Mouse (Mus musculus): ENCODE data around the gene Sytl2. TPM values are rescaled to one million over a fixed set of nuclear protein-coding genes. Genes with fewer than 3 reads are reported as not detected.

Sytl2 gene
- polyA plus RNA-seq, 1 experiment from 2014 or later: 3.8 TPM

DNA sequence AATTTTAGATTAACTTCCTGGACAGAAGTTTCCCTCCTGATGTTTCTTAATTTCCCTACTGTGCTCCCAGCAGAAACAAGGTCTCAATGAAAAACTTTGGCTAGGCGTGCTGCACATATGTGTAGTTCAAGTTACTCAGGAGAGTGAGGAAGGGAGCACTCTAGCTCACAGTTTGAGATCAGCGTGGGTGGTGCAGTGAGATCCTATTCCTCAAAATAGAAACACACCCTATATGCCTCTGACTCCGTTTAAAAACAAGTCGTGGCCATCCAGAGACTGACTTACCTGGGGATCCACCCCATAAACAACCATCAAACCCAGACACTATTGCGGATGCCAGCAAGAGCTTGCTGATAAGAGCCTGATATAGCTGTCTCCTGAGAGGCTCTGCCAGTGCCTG, 47.0 kb downstream of the Sytl2 start:
- no peak overlapping the region for H3K27ac ChIP-seq (ENCODE audit: low read depth, low read length)
- ATAC-seq (ENCODE audit: low FRiP score) (no peak), DNase-seq (ENCODE audit: low spot score, missing footprints) (no peak)
- no peaks in the 10 kb centered on the region for H3K27me3 ChIP-seq (ENCODE audit: control insufficient read depth, insufficient read depth, low read length)
- 81% methylated on average over 5 of the region's 5 CpGs for WGBS
- no peak overlapping the region for H3K9ac ChIP-seq (ENCODE audit: low read length)
- H3K4me3 ChIP-seq (ENCODE audit: low read depth, low read length): no peak overlapping the region
- H3K9me3 ChIP-seq (ENCODE audit: control insufficient read depth, low read length): no peaks in the 10 kb centered on the region
- H3K4me1 ChIP-seq (ENCODE audit: control insufficient read depth, insufficient read depth, low read length): no peaks in the 10 kb centered on the region
- H3K4me2 ChIP-seq: no peak overlapping the region
- H3K36me3 ChIP-seq (ENCODE audit: control insufficient read depth, insufficient read depth, low read length): no peaks in the 10 kb centered on the region

DNA sequence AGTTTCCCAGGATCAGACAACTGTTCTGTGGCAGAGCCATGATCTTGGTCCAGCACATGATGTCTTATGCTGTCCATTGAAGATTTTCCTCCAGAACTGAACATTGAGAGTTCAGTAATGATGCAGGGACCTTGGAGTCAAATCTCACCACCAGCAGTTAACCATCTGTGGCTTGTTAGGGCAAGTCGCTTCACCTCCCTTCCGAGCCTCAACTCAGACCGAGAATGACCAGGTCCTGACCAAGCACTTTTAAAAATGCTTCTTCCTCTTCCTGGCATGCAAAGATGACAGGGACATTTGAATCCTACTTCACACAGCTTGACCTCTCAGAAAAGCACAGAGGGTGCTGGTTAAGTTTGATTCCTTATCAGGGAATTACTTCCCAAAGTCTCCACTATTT, 50.1 kb downstream of the Sytl2 start:
- Histone ChIP-seq H3K4me2 (no peak overlapping the region), H3K4me1 (ENCODE audit: control insufficient read depth, insufficient read depth, low read length) (no peaks in the 10 kb centered on the region), H3K9me3 (ENCODE audit: control insufficient read depth, low read length) (no peaks in the 10 kb centered on the region), H3K36me3 (ENCODE audit: control insufficient read depth, insufficient read depth, low read length) (no peaks in the 10 kb centered on the region), H3K9ac (ENCODE audit: low read length) (no peak overlapping the region), H3K4me3 (ENCODE audit: low read depth, low read length) (no peak overlapping the region), H3K27me3 (ENCODE audit: control insufficient read depth, insufficient read depth, low read length) (no peaks in the 10 kb centered on the region), H3K27ac (ENCODE audit: low read depth, low read length) (no peak overlapping the region)
- DNase-seq (ENCODE audit: low spot score, missing footprints) (no peak), ATAC-seq (ENCODE audit: low FRiP score) (no peak)
- 90% methylated on average over 3 of the region's 3 CpGs for WGBS

- Histone ChIP-seq H3K4me1 (ENCODE audit: control insufficient read depth, insufficient read depth, low read length) (no peaks in the 10 kb centered on the region), H3K27me3 (ENCODE audit: control insufficient read depth, insufficient read depth, low read length) (no peaks in the 10 kb centered on the region), H3K4me2 (no peak overlapping the region), H3K9me3 (ENCODE audit: control insufficient read depth, low read length) (no peaks in the 10 kb centered on the region), H3K36me3 (ENCODE audit: control insufficient read depth, insufficient read depth, low read length) (no peaks in the 10 kb centered on the region), H3K4me3 (ENCODE audit: low read depth, low read length) (no peak overlapping the region), H3K9ac (ENCODE audit: low read length) (no peak overlapping the region), H3K27ac (ENCODE audit: low read depth, low read length) (no peak overlapping the region)
- no peak for ATAC-seq (ENCODE audit: low FRiP score)
- 92% methylated on average over 12 of the region's 12 CpGs for WGBS
- no peak for DNase-seq (ENCODE audit: low spot score, missing footprints)
Observed at GRCm38 (mm10) chr7:90353488-90354228, 51.6 kb downstream of the Sytl2 start.

DNA sequence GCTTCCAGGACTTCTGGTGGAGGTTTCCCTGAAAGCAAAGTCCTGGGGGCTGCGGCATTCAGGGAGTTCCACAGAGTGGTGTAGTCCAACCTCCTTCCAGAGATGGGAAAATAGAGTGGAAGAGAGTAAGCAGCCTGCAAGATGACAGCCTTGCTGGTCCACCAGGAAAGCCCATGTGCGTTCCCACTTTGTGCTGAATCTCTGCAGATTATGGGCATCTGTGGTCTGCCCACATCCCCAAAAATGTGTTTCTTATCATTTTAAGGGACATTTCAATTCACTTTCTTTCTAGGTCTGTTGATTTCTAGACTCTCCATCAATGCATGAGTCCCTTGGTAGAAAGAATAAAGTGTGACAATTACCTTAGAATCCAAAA, 52.2 kb downstream of the Sytl2 start:
- no peaks in the 10 kb centered on the region for H3K9me3 ChIP-seq (ENCODE audit: control insufficient read depth, low read length)
- H3K27ac ChIP-seq (ENCODE audit: low read depth, low read length): no peak overlapping the region
- no peaks in the 10 kb centered on the region for H3K27me3 ChIP-seq (ENCODE audit: control insufficient read depth, insufficient read depth, low read length)
- H3K4me3 ChIP-seq (ENCODE audit: low read depth, low read length): no peak overlapping the region
- no peaks in the 10 kb centered on the region for H3K36me3 ChIP-seq (ENCODE audit: control insufficient read depth, insufficient read depth, low read length)
- no peaks in the 10 kb centered on the region for H3K4me1 ChIP-seq (ENCODE audit: control insufficient read depth, insufficient read depth, low read length)
- no peak for ATAC-seq (ENCODE audit: low FRiP score)
- H3K9ac ChIP-seq (ENCODE audit: low read length): no peak overlapping the region
- WGBS: 98% methylated on average over 2 of the region's 2 CpGs
- H3K4me2 ChIP-seq: no peak overlapping the region
- DNase-seq (ENCODE audit: low spot score, missing footprints): no peak

DNA sequence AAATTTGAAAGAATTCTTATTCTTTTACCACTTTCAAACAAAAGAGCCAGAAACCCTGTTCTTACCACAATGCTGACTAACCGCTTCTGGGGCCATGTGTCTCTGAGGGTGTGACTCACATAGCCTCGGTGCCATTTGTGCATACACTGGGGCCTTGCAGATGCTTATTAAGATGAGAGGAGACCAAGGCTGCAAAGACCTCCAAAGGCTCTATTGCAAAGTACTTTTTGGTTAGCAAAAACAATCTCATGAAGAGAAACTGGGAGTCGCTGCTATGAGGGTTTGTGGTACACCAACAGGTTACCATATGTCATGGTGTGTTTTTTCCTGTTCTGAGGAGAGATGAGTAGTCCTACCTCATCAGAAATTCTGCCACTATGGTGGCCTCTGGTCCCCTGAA, 53.4 kb downstream of the Sytl2 start:
- H3K4me2 ChIP-seq: no peak overlapping the region
- 90% methylated on average over 3 of the region's 3 CpGs for WGBS
- DNase-seq (ENCODE audit: low spot score, missing footprints) (peak; percentile 28), ATAC-seq (ENCODE audit: low FRiP score) (no peak)
- H3K9me3 ChIP-seq (ENCODE audit: control insufficient read depth, low read length): no peaks in the 10 kb centered on the region
- no peak overlapping the region for H3K27ac ChIP-seq (ENCODE audit: low read depth, low read length)
- H3K36me3 ChIP-seq (ENCODE audit: control insufficient read depth, insufficient read depth, low read length): no peaks in the 10 kb centered on the region
- no peaks in the 10 kb centered on the region for H3K27me3 ChIP-seq (ENCODE audit: control insufficient read depth, insufficient read depth, low read length)
- H3K4me3 ChIP-seq (ENCODE audit: low read depth, low read length): no peak overlapping the region
- H3K4me1 ChIP-seq (ENCODE audit: control insufficient read depth, insufficient read depth, low read length): no peaks in the 10 kb centered on the region
- H3K9ac ChIP-seq (ENCODE audit: low read length): no peak overlapping the region

DNA sequence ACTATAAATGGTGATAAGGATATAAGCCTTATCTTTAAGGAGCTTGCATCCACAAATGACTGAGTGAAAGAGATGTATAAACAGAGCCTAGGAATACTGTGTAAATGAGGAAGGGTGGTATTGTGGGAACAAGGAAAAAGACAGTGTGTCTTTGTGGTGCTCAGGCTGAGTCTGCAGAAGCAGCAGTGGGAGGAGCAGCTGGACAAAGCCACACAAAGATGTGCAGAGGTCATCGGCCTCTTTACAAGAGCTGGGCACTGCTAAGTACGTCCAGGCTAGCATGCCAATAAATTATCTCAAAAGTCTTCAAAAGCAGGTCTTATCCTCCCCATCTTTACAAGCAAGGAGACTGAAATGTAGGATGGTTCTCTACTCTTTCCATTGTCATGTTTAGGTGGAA, 53.9 kb downstream of the Sytl2 start:
- no peak overlapping the region for H3K9ac ChIP-seq (ENCODE audit: low read length)
- no peak overlapping the region for H3K4me2 ChIP-seq
- H3K27ac ChIP-seq (ENCODE audit: low read depth, low read length): no peak overlapping the region
- no peak overlapping the region for H3K4me3 ChIP-seq (ENCODE audit: low read depth, low read length)
- 64% methylated on average over 2 of the region's 2 CpGs for WGBS
- DNase-seq (ENCODE audit: low spot score, missing footprints): no peak
- H3K4me1 ChIP-seq (ENCODE audit: control insufficient read depth, insufficient read depth, low read length): no peaks in the 10 kb centered on the region
- no peaks in the 10 kb centered on the region for H3K36me3 ChIP-seq (ENCODE audit: control insufficient read depth, insufficient read depth, low read length)
- ATAC-seq (ENCODE audit: low FRiP score): no peak
- no peaks in the 10 kb centered on the region for H3K9me3 ChIP-seq (ENCODE audit: control insufficient read depth, low read length)
- H3K27me3 ChIP-seq (ENCODE audit: control insufficient read depth, insufficient read depth, low read length): no peaks in the 10 kb centered on the region

DNA sequence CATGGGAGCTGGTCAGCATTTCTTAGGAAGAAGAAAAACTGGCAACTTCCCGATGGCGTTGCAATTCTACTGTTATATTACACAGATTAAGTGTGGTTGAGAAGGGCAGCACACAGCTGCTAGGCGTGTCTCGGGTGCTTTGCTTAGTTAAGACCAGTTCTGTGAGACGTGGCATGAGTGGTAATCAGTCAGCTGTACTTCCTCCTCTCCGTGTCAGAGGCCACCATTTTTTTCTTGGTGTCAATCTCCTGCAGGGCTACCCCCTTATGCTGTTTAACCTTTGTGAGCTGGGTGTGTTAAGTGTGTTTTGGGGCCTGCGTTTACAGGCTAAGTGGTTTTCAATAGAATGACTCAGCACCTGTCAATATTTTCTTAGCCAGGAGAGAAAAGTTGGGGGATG, 60.7 kb downstream of the Sytl2 start:
- ATAC-seq (ENCODE audit: low FRiP score) (no peak), DNase-seq (ENCODE audit: low spot score, missing footprints) (peak; percentile 6)
- Histone ChIP-seq H3K36me3 (ENCODE audit: control insufficient read depth, insufficient read depth, low read length) (no peaks in the 10 kb centered on the region), H3K4me1 (ENCODE audit: control insufficient read depth, insufficient read depth, low read length) (no peaks in the 10 kb centered on the region), H3K9ac (ENCODE audit: low read length) (no peak overlapping the region), H3K27me3 (ENCODE audit: control insufficient read depth, insufficient read depth, low read length) (no peaks in the 10 kb centered on the region), H3K27ac (ENCODE audit: low read depth, low read length) (no peak overlapping the region), H3K4me3 (ENCODE audit: low read depth, low read length) (no peak overlapping the region), H3K4me2 (no peak overlapping the region), H3K9me3 (ENCODE audit: control insufficient read depth, low read length) (no peaks in the 10 kb centered on the region)
- WGBS: 76% methylated on average over 7 of the region's 7 CpGs

GRCm38 (mm10) chr7:90370071-90370851, 68.2 kb downstream of the Sytl2 start:
- H3K9ac ChIP-seq (ENCODE audit: low read length): no peak overlapping the region
- DNase-seq (ENCODE audit: low spot score, missing footprints) (no peak), ATAC-seq (ENCODE audit: low FRiP score) (no peak)
- H3K4me3 ChIP-seq (ENCODE audit: low read depth, low read length): no peak overlapping the region
- 86% methylated on average over 6 of the region's 6 CpGs for WGBS
- H3K9me3 ChIP-seq (ENCODE audit: control insufficient read depth, low read length): no peaks in the 10 kb centered on the region
- H3K4me2 ChIP-seq: no peak overlapping the region
- no peaks in the 10 kb centered on the region for H3K4me1 ChIP-seq (ENCODE audit: control insufficient read depth, insufficient read depth, low read length)
- no peaks in the 10 kb centered on the region for H3K27me3 ChIP-seq (ENCODE audit: control insufficient read depth, insufficient read depth, low read length)
- no peak overlapping the region for H3K27ac ChIP-seq (ENCODE audit: low read depth, low read length)
- H3K36me3 ChIP-seq (ENCODE audit: control insufficient read depth, insufficient read depth, low read length): no peaks in the 10 kb centered on the region

DNA sequence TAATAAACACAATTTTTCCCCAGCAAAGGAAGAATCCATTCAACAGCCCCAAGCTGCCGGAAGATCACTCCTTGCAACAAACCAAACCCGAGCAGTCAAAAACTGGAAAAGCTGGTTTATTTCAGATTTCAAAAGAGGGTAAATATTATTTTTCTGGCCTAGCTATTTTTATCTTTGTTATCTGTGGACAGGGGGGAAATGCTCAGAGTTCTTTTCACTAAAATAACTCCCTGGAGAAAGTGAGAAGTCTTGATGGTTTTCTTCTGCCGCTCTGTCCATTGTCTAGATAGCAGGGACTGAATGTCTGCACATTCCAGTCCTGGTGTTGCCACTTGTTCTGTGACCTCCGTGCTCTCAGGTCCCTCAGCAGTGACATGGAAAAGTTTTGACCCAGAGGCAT, 70.8 kb downstream of the Sytl2 start:
- H3K27ac ChIP-seq (ENCODE audit: low read depth, low read length): no peak overlapping the region
- no peak overlapping the region for H3K4me2 ChIP-seq
- no peaks in the 10 kb centered on the region for H3K4me1 ChIP-seq (ENCODE audit: control insufficient read depth, insufficient read depth, low read length)
- H3K9ac ChIP-seq (ENCODE audit: low read length): no peak overlapping the region
- 85% methylated on average over 4 of the region's 4 CpGs for WGBS
- H3K27me3 ChIP-seq (ENCODE audit: control insufficient read depth, insufficient read depth, low read length): no peaks in the 10 kb centered on the region
- no peak for DNase-seq (ENCODE audit: low spot score, missing footprints)
- H3K9me3 ChIP-seq (ENCODE audit: control insufficient read depth, low read length): no peaks in the 10 kb centered on the region
- ATAC-seq (ENCODE audit: low FRiP score): no peak
- H3K36me3 ChIP-seq (ENCODE audit: control insufficient read depth, insufficient read depth, low read length): no peaks in the 10 kb centered on the region
- no peak overlapping the region for H3K4me3 ChIP-seq (ENCODE audit: low read depth, low read length)

Measured in midbrain, embryonic 11.5 days (tissue).